8 mouse cellular contexts compared by ENCODE assay signal in genomic region chr13:93772861-93773260, GRCm38 (mm10). TPM values are rescaled to one million over a fixed set of nuclear protein-coding genes. Genes with fewer than 3 reads are reported as not detected.
DNase-seq lines count a peak whose midpoint lies in the region; ATAC-seq and TF ChIP-seq lines count a peak whose summit lies in the region.
"Had no signal": no experiment of that assay in that cellular context is flagged by ENCODE, and none has a peak within 500 bp of the region (broad histone marks: within the 10 kb centered on the region; RNA-seq: fewer than 3 reads in every experiment).

No protein-coding gene starts in this region.

- H3K4me3 ChIP-seq in hindbrain, embryonic 13.5 days = peak overlapping the region; percentile 62
- H3K4me3 ChIP-seq in hindbrain, embryonic 10.5 days = no peak overlapping the region
- H3K4me3 ChIP-seq in brown adipose tissue, adult 24 weeks (ENCODE audit: insufficient read depth, low read depth, low read length) = peak overlapping the region; percentile 86
- no peak overlapping the region; the same call in 1 of the 2 replicates for H3K4me3 ChIP-seq in forebrain, postnatal 0 days (ENCODE audit: low read depth, low read length)
- H3K4me3 ChIP-seq in liver, postnatal 0 days (ENCODE audit: low read depth, low read length) = peak overlapping the region; percentile 65

- no peak for DNase-seq in hindbrain, embryonic 10.5 days (ENCODE audit: low spot score)
- no peak for DNase-seq in forebrain, postnatal 0 days
- DNase-seq in liver, postnatal 0 days = no peak
- no peak for DNase-seq in spleen, adult 12 weeks (ENCODE audit: low spot score)
- no peak for DNase-seq in Muller cell, postnatal 12 days (ENCODE audit: inconsistent ontology term)

- 0 out of 2 replicates have a peak overlapping the region, but pooled peaks have one; percentile 88 for H3K9ac ChIP-seq in hindbrain, embryonic 13.5 days
- no peak overlapping the region for H3K9ac ChIP-seq in forebrain, postnatal 0 days
- H3K9ac ChIP-seq in liver, postnatal 0 days (replicated peaks) = peak overlapping the region; percentile 74

- TF ChIP-seq EP300 in liver, postnatal 0 days (IDR thresholded peaks at IDR 0.05; ENCODE audit: low read depth) = no peak

- peak overlapping the region; percentile 90 for H3K4me2 ChIP-seq in hindbrain, embryonic 13.5 days
- peak overlapping the region; percentile 98 for H3K4me2 ChIP-seq in forebrain, postnatal 0 days (ENCODE audit: low read depth)
- H3K4me2 ChIP-seq in liver, postnatal 0 days (ENCODE audit: low read depth, low read length) = peak overlapping the region; percentile 95

- H3K9me3 ChIP-seq in hindbrain, embryonic 13.5 days = no peaks in the 10 kb centered on the region
- no peaks in the 10 kb centered on the region for H3K9me3 ChIP-seq in hindbrain, embryonic 10.5 days
- H3K9me3 ChIP-seq in forebrain, postnatal 0 days (ENCODE audit: low read length) = no peaks in the 10 kb centered on the region
- no peaks in the 10 kb centered on the region for H3K9me3 ChIP-seq in liver, postnatal 0 days (ENCODE audit: low read length)

- H3K27ac ChIP-seq in hindbrain, embryonic 13.5 days = no peak overlapping the region
- H3K27ac ChIP-seq in hindbrain, embryonic 10.5 days = no peak overlapping the region
- no peak overlapping the region for H3K27ac ChIP-seq in brown adipose tissue, adult 24 weeks (replicated peaks; ENCODE audit: low read depth, low read length)
- H3K27ac ChIP-seq in forebrain, postnatal 0 days (ENCODE audit: low read depth, low read length) = no peak overlapping the region
- H3K27ac ChIP-seq in liver, postnatal 0 days (ENCODE audit: low read depth) = peak overlapping the region; percentile 84; the same call in 1 of the 2 replicates

- peaks cover 19% of the 10 kb centered on the region for H3K4me1 ChIP-seq in hindbrain, embryonic 13.5 days (replicated peaks)
- peaks cover 18% of the 10 kb centered on the region; the same call in 1 of the 2 replicates for H3K4me1 ChIP-seq in hindbrain, embryonic 10.5 days (replicated peaks)
- H3K4me1 ChIP-seq in brown adipose tissue, adult 24 weeks (ENCODE audit: control insufficient read depth, insufficient read depth, insufficient read length, low read length) = 0 out of 2 replicates have a peak, but pooled peaks cover 3% of the 10 kb centered on the region
- 0 out of 2 replicates have a peak, but pooled peaks cover 5% of the 10 kb centered on the region for H3K4me1 ChIP-seq in forebrain, postnatal 0 days (ENCODE audit: insufficient read depth)
- H3K4me1 ChIP-seq in liver, postnatal 0 days (ENCODE audit: insufficient read depth) = peaks cover 18% of the 10 kb centered on the region

- H3K27me3 ChIP-seq in hindbrain, embryonic 13.5 days = 0 out of 2 replicates have a peak, but pooled peaks cover 5% of the 10 kb centered on the region
- peaks cover 36% of the 10 kb centered on the region for H3K27me3 ChIP-seq in hindbrain, embryonic 10.5 days (ENCODE audit: insufficient read depth, poor library complexity, severe bottlenecking)
- no peaks in the 10 kb centered on the region for H3K27me3 ChIP-seq in forebrain, postnatal 0 days (ENCODE audit: insufficient read depth, low read length)
- no peaks in the 10 kb centered on the region for H3K27me3 ChIP-seq in liver, postnatal 0 days (ENCODE audit: insufficient read depth, low read length)

- TF ChIP-seq CTCF in forebrain, postnatal 0 days (IDR thresholded peaks at IDR 0.05; ENCODE audit: low read depth) = no peak
- TF ChIP-seq CTCF in liver, postnatal 0 days (IDR thresholded peaks at IDR 0.05; ENCODE audit: low read depth) = no peak

- no peaks in the 10 kb centered on the region for H3K36me3 ChIP-seq in hindbrain, embryonic 13.5 days
- H3K36me3 ChIP-seq in hindbrain, embryonic 10.5 days = no peaks in the 10 kb centered on the region
- no peaks in the 10 kb centered on the region for H3K36me3 ChIP-seq in forebrain, postnatal 0 days (ENCODE audit: insufficient read depth)
- H3K36me3 ChIP-seq in liver, postnatal 0 days (replicated peaks; ENCODE audit: insufficient read depth, low read length) = no peaks in the 10 kb centered on the region
- H3K36me3 ChIP-seq: G1E had no signal

- ATAC-seq in hindbrain, embryonic 13.5 days (ENCODE audit: low FRiP score) = no peak
- ATAC-seq in forebrain, postnatal 0 days = no peak
- ATAC-seq in liver, postnatal 0 days = no peak

- WGBS in hindbrain, embryonic 13.5 days = 77% methylated on average over 7 of the region's 7 CpGs
- 84% methylated on average over 7 of the region's 7 CpGs for WGBS in hindbrain, embryonic 10.5 days
- WGBS in forebrain, postnatal 0 days = 78% methylated on average over 7 of the region's 7 CpGs
- WGBS in liver, postnatal 0 days (ENCODE audit: insufficient replicate concordance) = 48% methylated on average over 7 of the region's 7 CpGs

RNA-seq across cellular contexts. Expression of gene Arsb, which starts 1.4 kb away (rescaled TPM):
- 6.1 and 7.4 TPM in 2 replicates for polyA plus RNA-seq in hindbrain, embryonic 13.5 days (2015; fragmentation: Nextera tagmentation; extraction: Ambion mirVana)
- polyA plus RNA-seq in hindbrain, embryonic 10.5 days (2016; fragmentation: Nextera tagmentation; extraction: Ambion mirVana) = 3.2 and 5.1 TPM in 2 replicates
- 21.6 and 35.6 TPM in 2 replicates for polyA plus RNA-seq in brown adipose tissue, adult 24 weeks (2012; ENCODE audit: insufficient read depth, insufficient read length, missing spikeins)
- 10.9 and 13.6 TPM in 2 replicates for total RNA-seq in forebrain, postnatal 0 days (2014; rRNA removed)
- polyA plus RNA-seq in forebrain, postnatal 0 days (2015; fragmentation: Nextera tagmentation; extraction: Ambion mirVana) = 14.4 and 16.3 TPM in 2 replicates
- polyA plus RNA-seq in liver, postnatal 0 days (2015; fragmentation: Nextera tagmentation; extraction: Ambion mirVana) = 3.3 and 4.1 TPM in 2 replicates

Comparison
In these comparisons a context has a peak if more than half of its experiments do, and no peak if none do; other contexts are left out.
1. H3K4me3 ChIP-seq: peak in hindbrain, embryonic 13.5 days (single experiment), brown adipose tissue, adult 24 weeks (single experiment) and liver, postnatal 0 days (single experiment); none in hindbrain, embryonic 10.5 days (single experiment) and forebrain, postnatal 0 days (single experiment).
2. Peak in every context shown above with its lines, with median percentiles within 50 percentile points of each other: H3K4me2 ChIP-seq.